Mouse (Mus musculus): ENCODE results near the gene Retnla. TPM values are rescaled to one million over a fixed set of nuclear protein-coding genes. Genes with fewer than 3 reads are reported as not detected.
"Not testable (repeated sequence)": the region's sequence is repeated elsewhere in the genome, so short reads cannot be mapped to it uniquely, and the experiment has no call there.

The Retnla gene
- polyA plus RNA-seq, 1 experiment from 2014 or later: not detected

GRCm38 (mm10) chr16:48832055-48832454, 10.3 kb upstream of the Retnla start:
- no peaks in the 10 kb centered on the region for H3K27me3 ChIP-seq (replicated peaks)
- 88% methylated on average over 8 of the region's 8 CpGs for WGBS
- H3K36me3 ChIP-seq (replicated peaks): no peaks in the 10 kb centered on the region
- H3K9ac ChIP-seq: no peak overlapping the region
- H3K4me2 ChIP-seq: no peak overlapping the region
- H3K4me3 ChIP-seq: no peak overlapping the region
- H3K27ac ChIP-seq: no peak overlapping the region
- H3K4me1 ChIP-seq: no peaks in the 10 kb centered on the region
- H3K9me3 ChIP-seq: no peaks in the 10 kb centered on the region
- ATAC-seq (replicated peaks): no peak

DNA sequence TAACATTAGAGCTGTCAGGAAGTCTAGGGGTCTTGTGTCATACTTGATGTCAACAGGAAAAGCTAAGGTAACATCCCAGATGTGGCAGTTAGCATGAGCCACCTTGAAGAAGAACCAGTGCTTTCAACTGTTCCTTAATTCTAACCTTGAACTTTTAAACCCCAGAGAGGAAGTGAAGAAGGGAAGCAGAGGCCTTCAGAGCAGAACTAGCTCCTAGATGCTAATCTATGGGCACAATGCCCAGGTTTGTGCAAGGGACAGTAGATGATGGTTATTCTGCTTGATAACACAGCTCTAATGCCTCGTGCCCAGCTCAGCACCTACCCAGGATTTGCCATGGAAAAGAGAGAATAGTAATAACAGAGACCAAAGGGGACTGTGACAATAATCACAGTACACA, 8.7 kb upstream of the Retnla start:
- H3K27ac ChIP-seq; H3K4me3 ChIP-seq; H3K9ac ChIP-seq; ATAC-seq (replicated peaks); H3K4me2 ChIP-seq; H3K9me3 ChIP-seq; H3K27me3 ChIP-seq (replicated peaks); H3K36me3 ChIP-seq (replicated peaks); H3K4me1 ChIP-seq: not testable (repeated sequence)
- WGBS: 67% methylated on average over 1 of the region's 1 CpGs

DNA sequence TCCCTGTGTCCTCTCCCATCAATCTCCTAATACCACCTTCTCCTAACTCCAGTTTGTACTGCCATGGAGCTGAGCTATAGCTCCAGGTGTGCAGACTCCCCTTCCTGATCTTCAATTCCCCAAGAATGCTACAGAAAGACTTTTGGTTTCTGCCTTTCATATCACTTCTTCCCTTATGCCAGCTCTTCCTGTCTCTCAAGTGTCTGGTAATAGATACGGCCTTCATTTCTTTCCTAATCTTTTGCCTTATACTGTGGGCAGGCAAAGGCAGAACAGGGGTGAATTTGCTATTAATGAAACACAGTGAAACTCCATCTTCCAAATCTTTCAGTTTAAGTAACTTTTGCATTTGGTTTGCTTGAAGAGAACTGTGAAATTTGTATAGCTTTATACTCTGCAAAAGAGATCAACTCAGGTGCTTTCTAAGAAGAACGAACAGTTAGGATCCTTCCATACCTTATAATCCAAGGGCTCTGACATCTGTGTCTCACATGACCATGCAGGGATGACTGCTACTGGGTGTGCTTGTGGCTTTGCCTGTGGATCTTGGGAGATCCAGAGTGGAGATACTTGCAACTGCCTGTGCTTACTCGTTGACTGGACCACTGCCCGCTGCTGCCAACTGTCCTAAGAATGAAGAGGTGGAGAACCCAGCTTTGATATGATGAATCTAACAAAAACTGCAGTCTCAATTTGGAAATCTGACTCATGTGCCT, 1.5 kb downstream of the Retnla start:
- Histone ChIP-seq H3K4me3 (no peak overlapping the region), H3K4me1 (no peaks in the 10 kb centered on the region), H3K9ac (no peak overlapping the region), H3K9me3 (no peaks in the 10 kb centered on the region), H3K4me2 (no peak overlapping the region), H3K27ac (no peak overlapping the region), H3K27me3 (replicated peaks) (no peaks in the 10 kb centered on the region), H3K36me3 (replicated peaks) (no peaks in the 10 kb centered on the region)
- 94% methylated on average over 4 of the region's 4 CpGs for WGBS
- ATAC-seq (replicated peaks): no peak

DNA sequence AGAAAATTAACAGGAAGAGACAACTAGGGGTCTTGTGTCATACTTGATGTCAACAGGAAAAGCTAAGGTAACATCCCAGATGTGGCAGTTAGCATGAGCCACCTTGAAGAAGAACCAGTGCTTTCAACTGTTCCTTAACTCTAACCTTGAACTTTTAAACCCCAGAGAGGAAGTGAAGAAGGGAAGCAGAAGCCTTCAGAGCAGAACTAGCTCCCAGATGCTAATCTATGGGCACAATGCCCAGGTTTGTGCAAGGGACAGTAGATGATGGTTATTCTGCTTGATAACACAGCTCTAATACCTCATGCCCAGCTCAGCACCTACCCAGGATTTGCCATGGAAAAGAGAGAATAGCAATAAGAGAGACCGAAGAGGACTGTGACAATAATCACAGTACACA, 22.7 kb downstream of the Retnla start:
- not testable (repeated sequence) for H3K9ac ChIP-seq; H3K27me3 ChIP-seq (replicated peaks)

DNA sequence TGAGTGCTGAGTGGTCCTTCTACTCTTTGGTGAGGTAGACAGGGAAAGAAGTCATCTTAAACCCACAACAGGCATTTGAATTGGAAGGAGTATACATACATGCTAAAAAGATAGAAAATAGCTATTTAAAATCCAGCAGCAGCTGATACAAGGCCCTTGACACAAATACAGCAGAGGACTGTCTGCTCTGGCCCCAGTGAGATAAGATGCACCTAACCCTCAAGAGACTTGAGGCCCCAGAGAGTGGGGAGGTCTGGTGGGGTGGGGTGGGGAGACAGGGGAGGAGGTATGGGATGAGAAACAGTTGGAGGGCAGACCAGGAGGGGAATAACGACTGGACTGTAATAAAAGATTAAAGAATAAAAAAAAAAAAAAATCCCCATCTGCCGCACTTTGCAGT, 25.3 kb downstream of the Retnla start:
- no peak for ATAC-seq (replicated peaks)
- Histone ChIP-seq H3K27me3 (replicated peaks) (no peaks in the 10 kb centered on the region), H3K4me3 (no peak overlapping the region), H3K4me1 (no peaks in the 10 kb centered on the region), H3K9ac (no peak overlapping the region), H3K27ac (no peak overlapping the region), H3K9me3 (no peaks in the 10 kb centered on the region), H3K4me2 (no peak overlapping the region), H3K36me3 (replicated peaks) (no peaks in the 10 kb centered on the region)
- 56% methylated on average over 2 of the region's 2 CpGs for WGBS

More for the DNA sequence above, 22.7 kb downstream of the Retnla start:
- H3K4me3 ChIP-seq; H3K4me2 ChIP-seq; H3K27ac ChIP-seq; H3K9me3 ChIP-seq; ATAC-seq (replicated peaks); H3K36me3 ChIP-seq (replicated peaks); H3K4me1 ChIP-seq: not testable (repeated sequence)
- 87% methylated on average over 1 of the region's 1 CpGs for WGBS

- Histone ChIP-seq H3K9me3 (no peaks in the 10 kb centered on the region), H3K4me1 (no peaks in the 10 kb centered on the region), H3K27ac (no peak overlapping the region), H3K9ac (no peak overlapping the region), H3K27me3 (replicated peaks) (no peaks in the 10 kb centered on the region), H3K4me2 (no peak overlapping the region), H3K36me3 (replicated peaks) (no peaks in the 10 kb centered on the region), H3K4me3 (no peak overlapping the region)
- WGBS: 84% methylated on average over 1 of the region's 1 CpGs
- ATAC-seq (replicated peaks): no peak
These were observed 26.3 kb downstream of the Retnla start for GRCm38 (mm10) chr16:48868663-48869062.

DNA sequence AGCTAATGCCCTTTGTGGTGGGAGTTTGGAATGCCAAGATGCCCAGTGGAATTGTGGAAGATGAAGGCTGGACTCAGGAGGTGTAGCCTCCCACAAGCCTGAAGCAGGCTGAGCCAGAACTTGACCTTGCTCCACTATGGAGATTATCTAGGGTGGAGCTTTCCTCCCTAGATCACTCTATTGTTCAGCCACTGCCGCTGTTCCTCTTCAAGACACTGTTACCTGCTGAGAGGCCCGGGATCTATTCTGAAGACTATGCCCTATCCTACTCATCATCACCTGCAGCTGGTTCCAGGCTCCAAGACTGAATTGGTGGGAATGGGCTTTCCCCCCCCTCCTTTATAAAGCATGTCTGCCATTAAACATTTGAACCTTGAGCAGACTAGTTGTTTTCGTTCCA, 27.3 kb downstream of the Retnla start:
- WGBS: 80% methylated on average over 3 of the region's 3 CpGs
- no peak for ATAC-seq (replicated peaks)

GRCm38 (mm10) chr16:48871754-48872153, 29.4 kb downstream of the Retnla start:
- Histone ChIP-seq H3K27me3 (replicated peaks) (no peaks in the 10 kb centered on the region), H3K9me3 (no peaks in the 10 kb centered on the region), H3K36me3 (replicated peaks) (no peaks in the 10 kb centered on the region), H3K27ac (no peak overlapping the region), H3K4me3 (no peak overlapping the region), H3K4me2 (no peak overlapping the region), H3K9ac (no peak overlapping the region), H3K4me1 (no peaks in the 10 kb centered on the region)
- WGBS: 93% methylated on average over 1 of the region's 1 CpGs
- no peak for ATAC-seq (replicated peaks)

More for the DNA sequence above, 27.3 kb downstream of the Retnla start:
- no peak overlapping the region for H3K4me2 ChIP-seq
- no peaks in the 10 kb centered on the region for H3K9me3 ChIP-seq
- no peak overlapping the region for H3K4me3 ChIP-seq
- no peaks in the 10 kb centered on the region for H3K36me3 ChIP-seq (replicated peaks)
- no peaks in the 10 kb centered on the region for H3K27me3 ChIP-seq (replicated peaks)
- H3K9ac ChIP-seq: no peak overlapping the region
- H3K4me1 ChIP-seq: no peaks in the 10 kb centered on the region
- H3K27ac ChIP-seq: no peak overlapping the region

DNA sequence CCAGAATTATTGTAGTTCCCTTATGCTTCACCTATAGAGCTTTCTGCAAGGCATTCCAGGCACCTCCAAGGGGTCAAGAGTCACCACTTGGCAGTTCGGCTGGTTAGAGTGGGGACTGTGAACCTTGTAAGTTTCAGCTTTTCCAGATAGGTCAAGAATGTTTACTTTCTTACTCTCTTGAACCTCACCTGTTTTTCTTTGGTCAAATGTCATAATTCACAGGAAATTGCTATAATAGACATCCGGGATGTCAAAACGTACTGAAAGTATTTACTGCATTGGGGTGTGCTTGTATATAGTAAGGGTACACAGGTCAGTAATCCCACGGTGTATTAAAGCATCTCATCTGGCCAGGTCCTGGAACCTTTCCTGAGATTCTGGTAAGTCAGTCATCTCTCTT, 30.0 kb downstream of the Retnla start, which contains the start of gene Retnlg:
Gene Retnlg (plus strand): TSS at position 301 of the 400 bp plus-strand sequence.
- WGBS: 91% methylated on average over 4 of the region's 4 CpGs
- H3K9me3 ChIP-seq: no peaks in the 10 kb centered on the region
- no peak within 1 kb of the TSS for H3K27ac ChIP-seq
- no peaks in the 10 kb centered on the region for H3K27me3 ChIP-seq (replicated peaks)
- H3K4me2 ChIP-seq: no peak within 1 kb of the TSS
- no peak within 1 kb of the TSS for H3K4me3 ChIP-seq
- no peak for ATAC-seq (replicated peaks)
- H3K4me1 ChIP-seq: no peaks in the 10 kb centered on the region
- H3K36me3 ChIP-seq (replicated peaks): no peaks in the 10 kb centered on the region
- no peak within 1 kb of the TSS for H3K9ac ChIP-seq

DNA sequence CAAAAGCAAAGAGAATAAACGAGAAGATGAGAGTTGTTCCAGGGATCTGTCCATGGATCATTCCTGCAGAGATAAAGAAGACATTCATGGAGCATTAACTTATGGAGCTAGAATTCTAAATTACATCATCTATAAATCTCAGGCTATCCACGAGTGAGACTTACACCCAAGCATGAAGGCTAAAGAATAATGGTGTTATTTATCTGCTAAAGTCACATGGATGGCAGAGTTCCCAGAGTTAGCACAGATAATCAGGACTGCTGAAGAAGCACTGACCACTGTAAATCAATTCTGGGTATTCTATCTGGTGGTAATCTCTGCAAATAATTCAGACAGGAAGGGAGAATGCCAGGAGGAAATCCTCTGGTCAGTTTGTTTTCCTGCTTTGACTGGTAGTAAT, 48.4 kb downstream of the Retnla start:
- no peak overlapping the region for H3K27ac ChIP-seq
- no peak overlapping the region for H3K4me2 ChIP-seq
- no peak overlapping the region for H3K4me3 ChIP-seq
- H3K4me1 ChIP-seq: no peaks in the 10 kb centered on the region
- no peaks in the 10 kb centered on the region for H3K36me3 ChIP-seq (replicated peaks)
- ATAC-seq (replicated peaks): no peak
- no peak overlapping the region for H3K9ac ChIP-seq
- no peaks in the 10 kb centered on the region for H3K9me3 ChIP-seq
- whole genome bisulfite sequencing: 67% methylated on average over 2 of the region's 2 CpGs
- H3K27me3 ChIP-seq (replicated peaks): no peaks in the 10 kb centered on the region

Other genes starting within 250 kb of the Retnla start
- gene Trat1, start 70.5 kb upstream of the Retnla start, polyA plus RNA-seq (2015; fragmentation: Nextera tagmentation; extraction: Ambion mirVana): not detected in 2 replicates
- gene Retnlb, start 25.7 kb upstream of the Retnla start, polyA plus RNA-seq (2015; fragmentation: Nextera tagmentation; extraction: Ambion mirVana): not detected in 2 replicates
- gene Retnlg, start 30.1 kb downstream of the Retnla start, polyA plus RNA-seq (2015; fragmentation: Nextera tagmentation; extraction: Ambion mirVana): not detected in 2 replicates
- gene Dzip3, start 151.6 kb downstream of the Retnla start, polyA plus RNA-seq (2015; fragmentation: Nextera tagmentation; extraction: Ambion mirVana): 52.9 and 57.5 TPM in 2 replicates
- 6.0 and 6.5 TPM in 2 replicates for gene Cip2a, start 151.6 kb downstream of the Retnla start, polyA plus RNA-seq (2015; fragmentation: Nextera tagmentation; extraction: Ambion mirVana)
- 0.04 and 0.06 TPM in 2 replicates for gene Myh15, start 214.9 kb downstream of the Retnla start, polyA plus RNA-seq (2015; fragmentation: Nextera tagmentation; extraction: Ambion mirVana)